Mouse (Mus musculus): Measurements from ENCODE around the gene Adamts4. TPM values are rescaled to one million over a fixed set of nuclear protein-coding genes. Genes with fewer than 3 reads are reported as not detected.
"Not testable (repeated sequence)": the region's sequence is repeated elsewhere in the genome, so short reads cannot be mapped to it uniquely, and the experiment has no call there.

Adamts4 gene
- polyA plus RNA-seq, 1 experiment: 20.1 TPM

GRCm38 (mm10) chr1:171238463-171238862 is 11.8 kb upstream of the Adamts4 start:
- Histone ChIP-seq H3K27ac (ENCODE audit: insufficient read depth, low read length) (no peak overlapping the region), H3K4me3 (ENCODE audit: insufficient read depth, low read length) (no peak overlapping the region), H3K4me1 (ENCODE audit: control insufficient read depth, insufficient read depth, low read length) (no peaks in the 10 kb centered on the region; the same call in 1 of the 2 replicates)
- TF ChIP-seq CTCF (IDR thresholded peaks at IDR 0.05; ENCODE audit: extremely low read depth, insufficient read depth, low read length): peak; percentile 51
- TF ChIP-seq POLR2A (IDR thresholded peaks at IDR 0.05; ENCODE audit: extremely low read depth, insufficient read depth, low read length): no peak

- Histone ChIP-seq H3K27ac (ENCODE audit: insufficient read depth, low read length) (no peak overlapping the region), H3K4me3 (ENCODE audit: insufficient read depth, low read length) (no peak overlapping the region), H3K4me1 (ENCODE audit: control insufficient read depth, insufficient read depth, low read length) (peaks cover 2% of the 10 kb centered on the region; the same call in 1 of the 2 replicates)
- TF ChIP-seq POLR2A (IDR thresholded peaks at IDR 0.05; ENCODE audit: extremely low read depth, insufficient read depth, low read length) (no peak), CTCF (IDR thresholded peaks at IDR 0.05; ENCODE audit: extremely low read depth, insufficient read depth, low read length) (no peak)
These were observed 10.1 kb upstream of the Adamts4 start for GRCm38 (mm10) chr1:171239992-171240744.

DNA sequence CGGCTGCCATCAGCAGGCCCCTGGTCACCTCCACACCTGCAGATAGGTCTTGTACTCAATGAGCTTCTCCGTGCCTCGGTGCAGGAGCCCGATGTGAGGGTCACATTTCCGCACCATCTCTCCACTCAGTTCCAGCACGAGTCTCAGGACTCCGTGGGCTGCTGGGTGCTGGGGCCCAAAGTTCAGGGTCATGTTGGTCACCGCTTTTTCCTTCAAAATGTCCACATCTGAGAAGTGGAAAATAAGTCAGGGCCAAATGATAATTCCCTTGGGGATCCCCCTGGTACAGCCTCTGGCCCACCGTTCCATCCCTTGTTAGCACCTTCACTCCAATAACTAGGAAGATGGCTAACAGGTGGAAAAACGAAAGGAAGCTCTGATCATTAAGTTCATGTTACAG is 9.3 kb upstream of the Adamts4 start:
- no peak for TF ChIP-seq CTCF (IDR thresholded peaks at IDR 0.05; ENCODE audit: extremely low read depth, insufficient read depth, low read length)
- no peak for TF ChIP-seq POLR2A (IDR thresholded peaks at IDR 0.05; ENCODE audit: extremely low read depth, insufficient read depth, low read length)

GRCm38 (mm10) chr1:171241952-171242351 is 8.3 kb upstream of the Adamts4 start:
- H3K4me3 ChIP-seq (ENCODE audit: insufficient read depth, low read length); H3K27ac ChIP-seq (ENCODE audit: insufficient read depth, low read length); H3K4me1 ChIP-seq (ENCODE audit: control insufficient read depth, insufficient read depth, low read length): not testable (repeated sequence)

More for the DNA sequence above, 9.3 kb upstream of the Adamts4 start:
- no peak overlapping the region for H3K27ac ChIP-seq (ENCODE audit: insufficient read depth, low read length)
- no peak overlapping the region for H3K4me3 ChIP-seq (ENCODE audit: insufficient read depth, low read length)
- H3K4me1 ChIP-seq (ENCODE audit: control insufficient read depth, insufficient read depth, low read length): peaks cover 2% of the 10 kb centered on the region; the same call in 1 of the 2 replicates

DNA sequence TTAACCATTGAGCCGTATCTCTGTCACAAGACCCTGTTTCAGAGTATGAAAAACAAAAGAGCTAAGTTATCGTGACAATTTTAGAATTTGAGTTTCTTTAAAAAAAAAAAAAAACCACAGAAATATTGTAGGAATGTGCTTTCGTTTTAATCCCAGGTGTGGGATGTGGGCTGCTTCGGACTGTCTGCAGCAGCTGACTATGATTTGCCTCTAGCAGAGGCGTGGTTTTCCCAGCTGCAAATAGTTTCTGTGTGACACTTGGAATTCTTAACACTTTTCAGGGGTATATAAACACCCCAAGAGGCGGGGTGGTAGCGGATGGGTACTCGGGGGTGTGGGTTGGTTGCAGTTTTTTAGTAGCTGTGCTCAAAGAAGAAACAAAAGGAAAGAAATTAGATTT is 4.9 kb upstream of the Adamts4 start:
- Histone ChIP-seq H3K4me1 (ENCODE audit: control insufficient read depth, insufficient read depth, low read length) (peaks cover 2% of the 10 kb centered on the region; the same call in 1 of the 2 replicates), H3K4me3 (ENCODE audit: insufficient read depth, low read length) (no peak overlapping the region), H3K27ac (ENCODE audit: insufficient read depth, low read length) (no peak overlapping the region)
- no peak for TF ChIP-seq POLR2A (IDR thresholded peaks at IDR 0.05; ENCODE audit: extremely low read depth, insufficient read depth, low read length)
- no peak for TF ChIP-seq CTCF (IDR thresholded peaks at IDR 0.05; ENCODE audit: extremely low read depth, insufficient read depth, low read length)

GRCm38 (mm10) chr1:171246709-171247452 is 3.3 kb upstream of the Adamts4 start:
- Histone ChIP-seq H3K4me3 (ENCODE audit: insufficient read depth, low read length) (peak overlapping the region; percentile 68), H3K4me1 (ENCODE audit: control insufficient read depth, insufficient read depth, low read length) (peaks cover 2% of the 10 kb centered on the region; the same call in 1 of the 2 replicates), H3K27ac (ENCODE audit: insufficient read depth, low read length) (peak overlapping the region; percentile 79)
- TF ChIP-seq POLR2A (IDR thresholded peaks at IDR 0.05; ENCODE audit: extremely low read depth, insufficient read depth, low read length) (peak; percentile 82; the same call in 1 of the 2 replicates), CTCF (IDR thresholded peaks at IDR 0.05; ENCODE audit: extremely low read depth, insufficient read depth, low read length) (peak; percentile 71)

GRCm38 (mm10) chr1:171247453-171247841 is 2.8 kb upstream of the Adamts4 start:
- TF ChIP-seq POLR2A (IDR thresholded peaks at IDR 0.05; ENCODE audit: extremely low read depth, insufficient read depth, low read length) (no peak), CTCF (IDR thresholded peaks at IDR 0.05; ENCODE audit: extremely low read depth, insufficient read depth, low read length) (no peak)
- H3K4me1 ChIP-seq (ENCODE audit: control insufficient read depth, insufficient read depth, low read length): peaks cover 2% of the 10 kb centered on the region; the same call in 1 of the 2 replicates
- peak overlapping the region; percentile 74 for H3K27ac ChIP-seq (ENCODE audit: insufficient read depth, low read length)
- H3K4me3 ChIP-seq (ENCODE audit: insufficient read depth, low read length): peak overlapping the region; percentile 68

DNA sequence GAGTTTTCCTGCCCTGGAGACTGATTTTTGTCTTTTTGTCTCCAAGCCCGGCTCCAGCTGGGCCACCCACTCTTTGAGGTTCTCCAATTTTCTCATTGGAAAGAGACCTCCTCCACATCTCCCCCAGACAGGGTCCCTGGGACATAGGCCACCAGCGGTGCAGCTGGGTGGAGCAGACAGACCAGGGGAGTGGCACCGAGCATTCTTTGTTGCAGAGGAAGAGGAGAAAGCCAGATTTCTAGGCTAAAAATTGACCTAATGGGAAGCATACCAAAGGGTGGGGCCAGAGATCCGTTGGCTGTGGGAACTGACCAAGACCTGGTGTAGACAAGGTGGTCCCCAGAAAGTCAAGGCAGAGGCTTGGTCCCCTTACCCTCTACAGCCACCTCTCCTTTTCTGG is 2.3 kb upstream of the Adamts4 start:
- Histone ChIP-seq H3K4me3 (ENCODE audit: insufficient read depth, low read length) (no peak overlapping the region; the same call in 1 of the 2 replicates), H3K4me1 (ENCODE audit: control insufficient read depth, insufficient read depth, low read length) (peaks cover 2% of the 10 kb centered on the region; the same call in 1 of the 2 replicates), H3K27ac (ENCODE audit: insufficient read depth, low read length) (peak overlapping the region; percentile 74)
- TF ChIP-seq CTCF (IDR thresholded peaks at IDR 0.05; ENCODE audit: extremely low read depth, insufficient read depth, low read length) (no peak), POLR2A (IDR thresholded peaks at IDR 0.05; ENCODE audit: extremely low read depth, insufficient read depth, low read length) (no peak)

GRCm38 (mm10) chr1:171248386-171249226 is 1.6 kb upstream of the Adamts4 start:
- Histone ChIP-seq H3K27ac (ENCODE audit: insufficient read depth, low read length) (peak overlapping the region; percentile 91), H3K4me1 (ENCODE audit: control insufficient read depth, insufficient read depth, low read length) (peaks cover 2% of the 10 kb centered on the region; the same call in 1 of the 2 replicates), H3K4me3 (ENCODE audit: insufficient read depth, low read length) (no peak overlapping the region)
- no peak for TF ChIP-seq POLR2A (IDR thresholded peaks at IDR 0.05; ENCODE audit: extremely low read depth, insufficient read depth, low read length)
- TF ChIP-seq CTCF (IDR thresholded peaks at IDR 0.05; ENCODE audit: extremely low read depth, insufficient read depth, low read length): no peak
